Mouse (Mus musculus) liver (tissue): ENCODE data around the gene Fmn2.

Source experiments
- DNase-seq: peaks from one replicate; pipeline ENCODE4 v3.0.0-alpha.2; 2020; ENCODE audit warnings: mixed read lengths

Fmn2 gene

GRCm38 (mm10) chr1:174557841-174558240 lies 56.2 kb downstream of the Fmn2 start:
- DNase-seq: no peak

GRCm38 (mm10) chr1:174558488-174558887 lies 56.9 kb downstream of the Fmn2 start:
- DNase-seq: no peak

DNA sequence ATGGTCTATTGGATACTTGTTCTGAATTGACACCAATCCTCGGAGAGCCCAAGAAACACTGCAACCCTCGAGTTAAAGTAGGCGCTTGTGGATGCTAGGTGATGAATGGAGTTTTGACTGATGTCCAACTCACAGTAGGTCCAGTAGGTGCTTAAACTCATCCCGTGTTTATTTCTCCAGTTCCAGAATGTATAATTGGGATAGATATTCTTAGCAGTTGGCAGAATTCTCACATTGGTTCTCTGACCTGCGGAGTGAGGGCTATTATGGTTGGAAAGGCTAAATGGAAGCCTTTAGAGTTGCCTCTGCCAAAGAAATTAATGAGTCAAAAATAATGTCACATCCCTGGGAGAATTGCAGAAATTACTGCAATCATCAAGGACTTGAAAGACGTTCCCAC lies 62.9 kb downstream of the Fmn2 start:
- DNase-seq: no peak

DNA sequence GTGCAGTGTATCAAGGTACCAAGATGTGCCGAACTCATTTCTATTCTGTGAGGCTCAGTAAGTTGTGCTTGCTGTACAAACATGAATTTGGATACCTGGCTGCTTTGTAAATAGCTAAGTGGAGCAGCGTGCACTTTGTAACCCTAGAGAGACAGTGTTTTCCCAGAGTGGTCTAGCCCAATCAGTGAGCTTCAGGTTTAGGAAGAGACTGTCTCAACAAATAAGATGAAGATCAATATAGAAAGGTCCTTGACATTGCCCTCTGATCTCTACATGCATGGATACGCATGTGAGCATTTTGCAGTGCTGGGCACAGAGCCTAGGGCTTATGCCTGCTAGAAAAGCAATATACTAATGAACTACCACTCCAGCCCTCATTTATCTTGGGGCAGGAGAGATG lies 67.0 kb downstream of the Fmn2 start:
- DNase-seq: no peak

DNA sequence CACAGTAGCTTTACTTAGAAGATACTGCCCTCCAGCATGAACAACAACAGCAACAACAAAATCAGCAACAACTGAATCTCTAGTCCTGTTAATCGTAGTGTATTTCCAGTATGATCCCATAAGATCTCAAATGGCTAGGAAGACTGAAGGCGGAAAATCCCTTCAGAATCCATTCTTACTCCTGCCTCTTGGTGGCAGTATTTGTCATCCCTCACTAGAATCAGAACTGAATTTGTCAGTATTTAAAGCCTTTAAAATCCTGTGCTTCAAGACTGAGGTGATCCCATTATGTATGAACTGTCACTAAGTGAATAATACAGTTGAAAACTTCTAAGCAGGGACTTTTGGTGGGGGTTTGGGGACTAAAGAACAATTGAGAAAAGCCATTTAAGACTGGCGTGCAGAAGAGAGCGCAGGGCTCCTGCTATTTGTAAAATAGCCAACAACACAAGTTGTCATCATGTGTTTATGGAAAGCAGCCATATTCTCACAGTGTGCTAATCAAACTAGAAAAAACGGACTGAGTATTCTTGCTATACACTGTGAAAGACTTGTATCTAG lies 90.9 kb downstream of the Fmn2 start:
- DNase-seq: no peak

GRCm38 (mm10) chr1:174594989-174595388 lies 93.4 kb downstream of the Fmn2 start:
- peak; percentile 39 for DNase-seq

- no peak for DNase-seq
Observed at GRCm38 (mm10) chr1:174597495-174597894, 95.9 kb downstream of the Fmn2 start.

GRCm38 (mm10) chr1:174598226-174598625 lies 96.6 kb downstream of the Fmn2 start:
- no peak for DNase-seq

DNA sequence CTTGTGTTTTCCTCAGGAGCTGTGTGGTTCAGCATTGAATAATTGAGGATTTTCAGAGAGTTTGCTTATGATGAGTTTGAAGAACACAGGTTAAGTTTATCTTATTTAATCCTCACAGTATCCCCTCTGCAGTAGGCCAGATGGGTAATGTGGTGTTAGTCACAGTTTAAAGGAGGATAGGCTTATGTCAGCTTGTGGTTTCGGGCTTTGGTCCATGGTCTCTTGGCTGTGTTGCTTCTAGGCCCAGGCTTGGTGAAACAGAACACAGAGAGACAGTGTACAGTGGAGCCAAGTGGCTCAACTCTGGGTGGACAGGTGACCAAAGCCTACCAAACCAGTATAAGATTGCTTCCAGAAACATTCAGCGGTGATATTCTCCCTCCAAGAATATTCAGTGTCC lies 98.4 kb downstream of the Fmn2 start:
- no peak for DNase-seq

- DNase-seq: peak; percentile 43
Observed at GRCm38 (mm10) chr1:174600620-174601019, 99.0 kb downstream of the Fmn2 start.

GRCm38 (mm10) chr1:174617368-174617767 lies 115.7 kb downstream of the Fmn2 start:
- DNase-seq: no peak

- no peak for DNase-seq
Observed at GRCm38 (mm10) chr1:174621512-174621911, 119.9 kb downstream of the Fmn2 start.

DNA sequence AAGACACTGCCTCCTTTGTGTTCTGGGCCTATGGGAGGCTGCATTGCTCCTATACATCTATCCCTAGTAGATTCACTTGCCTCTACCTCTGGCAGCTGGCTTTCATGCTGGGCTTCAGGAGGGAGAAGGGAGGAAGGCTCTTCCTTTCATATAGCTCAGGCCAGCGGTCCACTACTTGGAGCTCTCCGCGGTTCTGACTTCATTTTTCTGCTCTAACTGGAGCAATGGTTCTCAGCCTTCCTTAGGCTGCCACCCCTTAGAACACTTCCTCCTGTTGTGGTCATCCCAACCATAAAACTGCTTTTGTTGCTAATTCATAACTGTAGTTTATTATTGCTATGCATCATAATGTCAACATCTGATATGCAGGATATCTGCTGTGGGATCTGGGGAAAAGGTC lies 121.4 kb downstream of the Fmn2 start:
- no peak for DNase-seq

DNA sequence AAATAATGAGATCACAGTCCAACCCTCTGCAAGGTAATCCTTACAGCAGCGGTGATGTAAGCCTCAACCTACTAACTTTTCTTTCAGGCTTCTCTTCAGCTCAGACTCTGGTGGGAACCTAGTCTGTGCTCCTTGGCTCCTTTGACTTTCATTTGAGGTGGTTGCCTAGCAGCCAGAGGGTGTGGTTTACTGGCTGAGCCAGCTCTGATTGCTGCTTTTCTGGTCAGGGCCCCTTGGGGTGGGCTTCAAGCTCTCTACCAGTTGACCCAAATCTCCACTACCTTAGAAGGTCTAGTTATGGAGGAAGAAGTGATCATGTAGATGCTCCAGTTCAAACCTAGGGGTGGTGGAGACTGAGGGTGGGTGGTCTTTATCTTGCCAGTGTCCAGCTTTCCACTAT lies 128.4 kb downstream of the Fmn2 start:
- DNase-seq: no peak

DNA sequence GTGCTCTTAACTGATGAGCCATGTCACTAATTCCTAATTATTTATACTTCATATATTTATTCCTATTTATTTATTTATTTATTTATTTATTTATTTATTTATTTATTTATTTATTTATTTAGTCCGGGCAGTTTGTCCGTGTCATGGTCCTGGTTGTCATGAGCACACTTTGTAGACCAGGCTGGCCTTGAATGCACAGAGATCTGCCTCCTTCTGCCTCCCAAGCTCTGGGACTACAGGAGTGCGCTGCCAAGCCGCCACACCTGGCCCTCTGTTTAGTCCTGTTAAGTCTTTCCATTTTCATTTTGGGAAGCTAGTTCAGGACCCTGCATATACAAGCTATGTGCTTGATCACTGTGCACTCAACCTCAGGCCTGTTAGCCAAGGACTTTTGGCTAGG lies 134.7 kb downstream of the Fmn2 start:
- DNase-seq: no peak

DNA sequence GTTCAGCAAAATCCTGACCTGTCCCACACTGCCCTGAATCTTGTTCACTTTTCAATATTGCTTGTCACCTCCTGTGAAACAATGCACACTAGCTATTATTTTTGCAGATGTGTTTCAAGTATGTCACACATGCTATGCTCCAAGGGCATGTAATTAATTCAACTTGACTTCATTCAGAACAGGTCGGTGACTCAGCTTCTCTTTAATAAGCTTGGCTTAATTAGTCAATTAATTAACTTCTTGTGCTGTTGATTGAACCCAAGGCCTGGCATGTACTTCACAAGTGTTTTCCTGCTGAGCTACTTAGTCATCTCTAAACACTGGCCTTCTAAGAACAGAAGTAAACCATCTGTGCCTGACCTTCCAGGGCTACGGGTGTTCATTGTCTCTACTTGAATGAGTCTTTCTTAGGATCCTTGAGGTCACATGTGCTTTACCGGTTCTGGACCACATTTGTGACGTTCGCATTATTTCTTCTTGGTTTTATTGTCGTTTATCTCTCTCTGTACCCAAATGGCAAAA lies 136.0 kb downstream of the Fmn2 start:
- no peak for DNase-seq

GRCm38 (mm10) chr1:174640901-174641300 lies 139.3 kb downstream of the Fmn2 start:
- no peak for DNase-seq

GRCm38 (mm10) chr1:174643431-174644010 lies 141.9 kb downstream of the Fmn2 start:
- no peak for DNase-seq

- no peak for DNase-seq
Observed at GRCm38 (mm10) chr1:174649421-174649826, 147.8 kb downstream of the Fmn2 start.

DNA sequence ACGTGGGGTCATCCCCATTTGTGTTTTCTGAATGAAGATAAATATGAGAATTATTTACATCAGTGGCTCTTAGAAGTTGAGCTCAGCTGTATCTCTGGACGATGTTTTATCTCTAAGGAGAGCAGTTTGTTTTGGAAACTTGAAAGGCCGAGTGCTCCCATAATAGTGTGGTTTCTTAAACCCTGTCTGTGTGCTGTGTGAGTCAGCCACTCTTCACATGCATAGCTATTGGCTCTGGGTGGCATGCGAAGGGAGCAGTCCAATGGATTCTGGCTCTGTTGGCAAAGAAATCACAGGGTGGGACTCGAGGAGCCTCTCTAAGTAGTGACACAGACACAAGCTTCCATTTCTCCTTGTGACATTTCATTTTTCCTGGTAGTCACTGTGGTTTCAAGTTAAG lies 152.9 kb downstream of the Fmn2 start:
- DNase-seq: no peak

DNA sequence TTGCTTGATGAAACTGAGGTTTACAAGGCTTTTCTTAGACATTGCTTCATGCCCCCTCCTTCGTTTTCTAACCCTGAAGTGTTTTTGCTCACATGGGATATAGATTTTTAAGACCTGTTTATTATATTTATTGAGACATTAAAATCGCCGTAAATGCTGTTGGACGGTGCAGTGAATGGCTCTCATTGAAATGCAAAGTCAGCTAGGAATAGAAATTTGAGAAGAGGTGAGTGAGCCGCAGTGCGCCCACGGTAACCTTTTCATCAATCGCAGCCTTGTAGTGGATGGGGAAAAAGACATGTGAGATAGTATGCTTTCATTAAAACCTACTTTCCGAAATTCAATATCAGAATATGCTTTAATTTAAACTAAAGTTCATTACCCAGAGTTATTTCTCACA lies 153.7 kb downstream of the Fmn2 start:
- DNase-seq: no peak

DNA sequence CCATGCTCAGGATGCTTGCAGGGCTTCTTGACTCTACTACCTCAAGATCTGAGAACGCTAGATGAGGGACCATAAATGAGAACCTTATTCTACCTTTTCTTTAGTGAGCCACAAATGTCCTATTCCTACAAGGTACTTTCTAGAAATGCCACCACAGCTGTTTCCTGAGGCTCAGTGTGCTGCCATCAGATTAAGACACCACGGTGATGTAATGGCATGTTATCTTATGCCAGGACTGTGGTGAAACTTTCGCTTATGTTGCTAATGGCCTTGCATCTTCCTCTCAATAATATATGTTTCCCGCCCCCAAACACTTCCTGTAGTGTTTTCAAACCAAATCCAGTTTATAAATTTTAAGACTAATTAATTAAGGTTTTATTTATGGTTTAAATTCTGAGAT lies 154.9 kb downstream of the Fmn2 start:
- DNase-seq: no peak

GRCm38 (mm10) chr1:174659459-174660223 lies 158.0 kb downstream of the Fmn2 start:
- no peak for DNase-seq

DNA sequence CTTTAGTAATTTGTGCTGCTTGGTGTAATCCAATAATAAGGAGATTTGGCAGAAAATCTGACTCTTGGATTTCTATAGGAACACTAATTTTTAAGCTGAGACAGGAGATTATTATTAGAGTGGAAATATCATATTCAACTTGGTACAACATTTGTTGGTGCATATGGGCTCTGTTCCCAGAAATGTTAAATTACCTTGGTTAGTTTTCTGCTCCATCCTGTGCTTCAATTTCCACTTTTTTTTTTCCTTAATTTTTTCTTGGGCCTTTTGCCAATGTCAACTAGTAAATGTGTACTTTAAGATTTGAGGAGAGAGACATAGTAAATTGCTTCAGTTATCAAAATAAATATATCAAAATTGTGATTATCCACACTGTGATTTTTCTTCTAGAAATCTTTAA lies 163.5 kb downstream of the Fmn2 start:
- DNase-seq: no peak
